Mouse (Mus musculus) CD8-positive naive resting alpha-beta T cell, adult 2 months (primary cell): ENCODE results near the gene Tmem30b.

ENCODE experiments used
- DNase-seq, 2 experiments: peaks; one replicate each; pipeline ENCODE4 v3.0.0; 2022; ENCODE audit warnings: low read depth in 2 of 2, low spot score in 2 of 2

The Tmem30b gene

DNA sequence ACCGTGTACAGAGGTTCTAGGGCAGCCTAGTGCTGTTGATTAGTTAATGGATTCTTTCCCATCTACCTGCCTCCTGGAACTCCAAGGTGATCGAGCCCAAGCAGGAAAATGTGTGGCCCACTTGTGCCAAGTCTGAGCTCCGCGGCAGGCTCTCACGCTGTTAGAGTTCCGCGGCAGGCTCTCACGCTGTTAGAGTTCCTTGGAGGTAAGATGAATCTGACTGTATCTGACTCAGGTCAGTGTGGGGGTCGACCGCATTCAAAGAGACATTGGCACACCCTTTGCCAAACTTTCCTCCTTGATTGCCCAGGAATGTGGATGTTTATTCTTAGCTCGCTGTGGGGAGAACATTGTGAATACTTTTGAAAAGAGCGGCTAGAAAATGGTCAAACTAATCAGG, 28.4 kb downstream of the Tmem30b start:
- no peak for DNase-seq

DNA sequence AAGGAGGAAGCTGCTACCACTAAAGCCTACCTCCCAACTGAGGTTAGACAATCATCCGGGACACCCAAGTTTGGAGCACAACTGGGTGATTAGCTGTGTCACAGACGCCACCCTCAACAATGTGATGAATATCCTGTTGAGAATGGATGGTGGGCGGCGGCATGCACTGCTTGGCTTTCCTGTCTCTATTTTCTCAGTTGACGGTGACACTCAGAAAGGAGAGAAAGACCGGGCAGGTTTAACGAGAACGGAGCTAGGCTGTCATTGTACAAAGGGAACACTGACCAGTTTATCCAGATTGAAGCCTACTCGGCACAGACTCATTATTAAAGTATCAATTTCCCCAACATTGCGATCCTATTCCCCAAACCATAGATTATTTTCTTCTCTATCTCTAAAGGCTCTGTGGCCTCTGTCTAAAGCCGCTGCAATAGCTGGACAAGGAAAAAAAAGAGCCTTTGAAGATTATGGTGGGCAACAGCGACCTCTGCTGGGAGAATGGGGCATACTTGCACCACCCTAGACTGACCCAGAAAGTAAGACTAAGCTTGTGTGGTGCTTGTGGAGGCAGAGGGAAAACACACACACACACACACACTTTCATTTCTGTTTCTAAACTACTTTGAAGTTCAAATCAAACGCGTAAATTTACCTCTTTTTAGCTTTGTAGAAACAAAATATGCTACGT, 29.0 kb downstream of the Tmem30b start:
- peak; percentile 37 to 51 for DNase-seq

DNA sequence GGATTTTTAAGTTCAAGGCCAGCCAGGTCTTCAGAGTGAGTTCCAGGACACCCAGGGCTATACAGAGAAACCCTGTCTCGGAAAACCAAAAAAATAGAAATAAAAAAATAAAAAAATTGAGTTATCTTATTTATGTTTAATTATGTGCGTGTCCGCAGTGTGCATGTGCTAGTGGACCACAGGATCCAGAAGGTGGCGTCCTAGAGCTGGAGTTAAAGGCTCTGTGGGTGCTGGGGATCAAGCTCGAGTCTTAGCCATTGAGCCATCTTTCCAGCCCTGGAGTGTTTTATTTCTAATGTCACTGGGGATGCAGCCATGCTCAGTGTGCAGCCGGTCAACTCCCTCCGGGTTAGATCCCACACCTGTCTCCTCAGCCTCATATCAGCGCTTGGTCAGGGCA, 29.7 kb downstream of the Tmem30b start:
- DNase-seq: no peak

DNA sequence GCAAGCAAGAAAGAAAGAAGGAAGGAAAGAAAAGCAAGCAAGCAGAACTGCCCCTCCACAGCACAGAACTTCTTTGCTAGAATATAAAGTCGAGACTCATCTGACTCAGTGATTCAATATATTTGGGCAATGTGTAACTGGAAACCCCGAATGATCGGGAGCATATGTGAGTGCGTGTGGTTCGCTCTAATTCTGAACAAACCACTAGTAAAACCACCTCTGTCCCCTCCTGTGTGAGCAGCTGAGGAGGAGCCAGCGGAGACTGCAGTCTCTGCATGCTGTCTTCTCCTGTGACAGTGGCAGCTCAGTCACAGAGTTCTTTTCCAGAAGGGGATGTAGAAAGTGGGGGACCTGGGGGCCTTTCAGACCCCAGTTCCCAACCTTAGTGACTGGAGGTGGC, 31.5 kb downstream of the Tmem30b start:
- DNase-seq: no peak

DNA sequence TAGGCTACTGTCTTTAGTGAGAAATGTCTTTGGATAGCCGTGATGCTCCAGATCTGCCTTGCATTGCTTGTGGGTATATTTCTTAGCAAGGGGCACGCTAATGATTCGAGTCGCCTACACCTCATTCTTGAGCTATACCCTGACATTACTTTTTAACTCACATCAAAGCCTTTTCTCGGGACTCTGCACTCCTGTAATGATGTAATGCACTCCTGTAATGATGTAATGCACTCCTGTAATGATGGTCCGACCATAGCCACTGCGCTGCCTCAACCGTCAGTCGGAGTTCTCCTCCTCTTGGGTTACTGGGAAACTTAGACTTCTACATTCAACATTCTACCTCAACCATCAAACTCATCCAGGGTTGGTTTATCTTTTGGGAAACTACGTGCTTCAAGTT, 32.2 kb downstream of the Tmem30b start:
- DNase-seq: no peak

DNA sequence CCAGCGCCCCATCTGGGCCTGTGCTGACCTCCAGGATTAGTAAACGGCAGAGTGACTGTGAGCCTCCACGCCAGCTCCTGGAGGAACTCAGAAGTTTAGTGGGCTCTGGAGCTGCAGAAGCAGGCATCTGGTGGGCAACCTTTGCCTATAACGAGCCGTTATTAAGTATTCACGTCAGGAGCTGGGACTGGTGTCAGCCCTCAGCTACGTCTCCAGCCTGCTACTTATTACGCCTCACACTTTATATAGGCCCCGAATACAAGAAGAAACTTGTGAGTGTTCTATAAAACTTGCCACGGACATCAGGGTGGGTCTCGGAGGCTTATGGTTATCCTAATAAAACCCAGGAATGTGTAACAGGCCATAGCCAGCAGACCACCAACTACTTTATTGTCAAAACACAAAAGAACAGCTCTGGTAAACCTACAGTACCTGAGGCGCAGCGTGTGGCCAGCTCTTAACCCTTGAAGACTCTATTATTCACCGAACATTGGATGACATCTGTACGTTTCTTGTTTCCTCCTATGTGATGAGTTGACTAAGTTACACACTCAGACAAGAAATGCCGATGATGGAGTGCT, 34.6 kb downstream of the Tmem30b start:
- no peak for DNase-seq

DNA sequence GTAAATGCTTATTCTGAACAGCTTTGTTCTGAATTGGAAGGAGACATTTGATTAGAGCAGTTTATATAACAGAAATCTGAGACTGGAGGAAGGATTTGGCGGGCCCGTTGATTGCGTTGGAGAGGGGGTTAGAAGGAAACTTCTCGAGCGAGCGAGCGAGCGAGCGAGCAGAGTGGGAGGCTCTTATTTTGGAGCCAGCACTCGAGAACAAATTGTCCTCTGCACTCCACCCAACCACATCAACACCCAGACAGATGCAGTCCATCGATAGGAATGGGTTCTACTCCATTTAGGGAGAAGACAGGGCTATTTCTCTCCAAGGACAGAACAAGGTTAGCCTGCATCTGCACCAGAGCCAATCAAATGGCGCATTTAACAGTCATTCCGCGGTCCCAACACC, 39.1 kb downstream of the Tmem30b start:
- DNase-seq: no peak

DNA sequence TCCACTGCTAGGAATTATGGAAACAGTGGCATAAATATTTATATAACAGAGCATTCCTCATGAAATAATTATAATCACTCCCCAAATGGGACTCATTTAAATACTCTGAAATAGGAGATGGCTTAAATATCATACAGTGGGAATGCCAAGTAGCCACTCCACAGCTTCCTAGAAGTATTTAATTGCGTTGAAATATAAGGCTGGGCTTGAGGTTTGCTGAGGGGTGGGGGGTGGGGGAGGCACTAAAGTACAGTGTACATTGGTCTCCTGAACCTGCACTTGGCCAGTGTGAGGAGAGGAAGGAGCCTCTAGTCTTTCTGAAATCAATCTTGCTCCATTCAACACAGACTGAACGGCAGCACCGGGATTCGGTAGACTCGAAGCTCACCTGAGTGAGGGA, 39.5 kb downstream of the Tmem30b start:
- no peak for DNase-seq

DNA sequence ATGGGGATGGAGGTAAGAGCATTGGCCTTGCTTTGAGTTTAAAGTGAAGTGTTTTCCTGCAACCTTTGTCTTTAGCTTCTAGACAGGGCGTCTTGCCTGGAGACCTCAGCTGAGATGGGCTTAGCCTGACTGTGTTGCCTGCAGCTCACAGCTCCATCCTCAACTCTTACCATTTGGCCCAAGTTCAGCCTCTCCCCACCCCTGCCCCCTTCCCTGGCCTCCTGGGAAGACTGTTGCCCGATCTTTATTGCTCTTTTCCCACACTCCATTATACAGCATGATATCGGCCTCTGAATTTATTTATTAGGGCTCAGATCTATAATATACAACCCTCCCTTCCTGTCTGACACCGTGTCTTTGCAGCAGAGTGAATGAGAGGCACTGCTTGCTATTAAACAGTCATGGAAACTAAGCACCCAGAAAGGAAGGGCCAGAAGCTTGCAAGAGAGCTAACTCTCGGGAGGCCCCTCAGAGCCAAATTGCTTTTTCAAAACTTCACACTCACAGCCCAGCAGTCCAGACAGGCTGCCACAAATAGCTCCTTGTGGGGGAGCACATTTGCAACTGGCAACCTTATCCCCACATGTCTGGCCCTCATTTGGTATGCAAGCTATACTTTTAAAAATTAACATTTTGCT, 45.4 kb downstream of the Tmem30b start:
- no peak for DNase-seq

DNA sequence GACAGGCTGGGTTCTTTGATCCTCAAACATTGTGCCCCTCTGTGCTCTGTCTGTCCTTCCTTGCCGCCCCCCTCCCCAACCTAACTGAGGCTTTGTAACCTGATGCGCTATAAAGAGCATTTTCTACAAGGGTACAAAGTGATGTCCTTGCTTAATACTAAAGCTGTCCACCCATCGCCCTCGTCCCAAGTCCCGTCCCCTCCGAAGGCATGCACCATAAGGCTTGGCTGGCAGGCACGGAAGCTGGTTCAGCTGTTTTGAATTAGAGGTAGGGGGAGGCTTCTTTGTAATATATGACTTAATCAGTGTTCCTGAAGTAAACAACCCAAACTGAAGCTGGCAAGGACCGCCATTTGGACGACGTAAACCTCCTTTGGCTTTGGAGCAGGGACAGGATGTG, 51.0 kb downstream of the Tmem30b start:
- no peak for DNase-seq

DNA sequence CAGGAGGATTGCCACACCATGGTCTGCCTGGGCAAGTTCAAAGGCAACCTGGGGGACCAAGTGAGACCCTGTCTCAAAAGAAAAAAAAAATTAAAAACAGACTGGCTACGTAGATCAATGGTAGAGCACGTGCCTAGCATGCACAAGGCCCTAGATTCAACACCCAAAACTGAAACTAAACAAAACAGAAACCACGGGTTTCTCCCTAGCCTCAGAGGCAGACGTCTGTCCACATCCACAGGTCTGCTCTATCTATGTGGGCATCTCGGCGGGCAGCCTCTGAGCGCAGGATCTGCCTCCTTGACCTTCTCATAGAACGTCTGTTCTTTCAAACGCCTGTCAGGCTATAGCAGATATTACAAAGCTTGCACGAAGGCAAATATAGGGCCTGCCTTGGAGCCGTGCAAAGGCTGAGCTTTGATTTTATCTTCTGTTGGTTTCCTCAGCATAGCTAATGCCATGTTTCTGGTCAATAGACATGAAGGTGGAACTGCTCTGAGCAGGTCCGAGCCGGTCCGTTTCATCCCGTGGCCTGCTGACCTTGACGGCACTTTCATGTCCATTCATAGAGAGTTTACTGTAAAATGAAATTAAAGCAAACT, 52.2 kb downstream of the Tmem30b start:
- no peak for DNase-seq
